Mouse (Mus musculus): ENCODE measurements at regions not wholly inside any gene's neighbourhood (a gene's known extent, or its start where the extent isn't known, plus 50 kb on each side); places are given as distances from the start of the nearest gene placed in this dataset.
"Not testable (repeated sequence)": the region's sequence is repeated elsewhere in the genome, so short reads cannot be mapped to it uniquely, and the experiment has no call there.

DNA sequence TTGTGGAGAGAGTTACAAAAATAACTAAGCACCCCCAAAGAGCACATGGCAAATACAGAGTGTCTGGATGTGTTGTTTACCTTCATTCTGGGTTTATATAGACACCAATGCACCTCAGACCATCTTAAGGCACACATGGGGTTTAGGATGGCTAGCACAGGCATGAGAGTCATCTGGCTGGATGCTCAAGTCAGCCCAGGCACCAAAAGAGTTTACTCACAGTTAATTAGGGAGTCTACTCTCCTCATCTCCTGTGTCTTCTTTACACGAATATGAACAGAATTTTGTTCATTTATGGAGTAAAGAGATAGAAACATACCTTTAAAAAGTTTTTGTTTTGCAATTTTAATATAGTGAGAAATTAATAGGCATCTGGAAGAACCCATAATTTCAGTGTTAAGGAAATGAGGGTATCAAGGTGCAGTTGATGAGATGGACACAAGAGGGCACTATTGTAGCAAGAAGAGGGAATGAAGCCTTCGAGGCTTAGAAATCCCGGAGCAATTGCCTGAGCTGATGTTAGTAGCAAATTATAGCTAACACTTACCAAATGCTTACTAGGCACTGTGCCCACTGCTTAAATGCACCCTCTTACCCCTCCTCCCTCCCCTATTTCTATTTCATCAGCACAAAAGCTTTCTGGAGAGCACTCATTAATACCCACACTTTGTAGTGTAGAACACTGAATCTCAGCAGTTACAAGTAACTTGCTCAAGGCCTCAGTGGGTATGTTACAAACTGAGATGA lies 174.6 kb downstream of the Eepd1 start:
- DNase-seq (ENCODE audit: low read depth) = no peak

DNA sequence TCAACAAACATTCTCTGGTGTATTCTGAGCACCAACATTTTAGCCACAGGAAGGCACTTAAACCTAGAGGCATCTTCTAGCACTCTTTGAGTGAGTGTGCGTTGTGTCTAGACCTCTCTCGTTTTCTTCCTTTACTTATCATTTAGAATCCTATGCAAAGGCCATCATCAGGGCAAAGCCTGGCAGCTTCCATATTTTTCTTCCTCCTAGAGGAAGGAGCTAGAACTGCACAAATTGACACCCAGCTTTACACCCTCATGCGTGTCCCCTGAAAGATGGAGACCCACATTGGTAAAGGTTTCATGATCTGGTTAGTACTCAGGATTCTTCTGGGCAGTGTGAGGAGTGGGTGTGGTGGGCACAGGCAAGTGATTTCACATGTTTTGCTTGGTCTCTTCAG lies 175.2 kb downstream of the Eepd1 start:
- DNase-seq (ENCODE audit: low read depth) = no peak

DNA sequence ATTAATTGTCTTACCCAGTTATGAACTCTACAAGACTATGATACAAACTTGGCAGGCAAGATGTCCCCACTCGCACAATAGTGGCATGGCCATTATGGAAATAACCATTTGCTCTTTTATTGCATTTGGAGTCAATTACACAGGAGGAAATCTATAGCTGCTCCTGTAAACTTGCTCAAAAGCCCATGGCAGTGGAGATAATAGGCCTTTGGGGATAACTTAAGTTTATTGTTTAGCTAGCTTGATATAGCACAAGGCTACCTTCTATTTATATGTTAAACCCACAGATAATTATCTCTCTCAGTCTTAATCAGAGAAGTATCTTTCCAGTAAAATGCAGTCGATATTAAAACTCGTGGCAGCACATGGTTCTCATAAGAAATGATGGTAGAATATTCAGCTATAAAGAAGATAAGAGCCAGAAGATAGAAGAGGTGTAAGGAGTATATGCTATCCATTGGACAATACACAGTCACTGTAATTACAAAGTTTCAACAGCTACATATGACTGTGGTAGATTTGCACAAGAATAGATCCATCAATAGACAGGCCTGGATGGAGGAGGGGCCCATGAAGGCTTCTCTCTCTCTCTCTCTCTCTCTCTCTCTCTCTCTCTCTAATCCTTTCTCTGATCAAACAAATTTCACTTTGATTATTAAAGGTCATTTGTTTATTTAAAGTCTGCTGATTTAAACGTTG lies 202.4 kb downstream of the Eepd1 start:
- no peak for DNase-seq (ENCODE audit: low read depth)

DNA sequence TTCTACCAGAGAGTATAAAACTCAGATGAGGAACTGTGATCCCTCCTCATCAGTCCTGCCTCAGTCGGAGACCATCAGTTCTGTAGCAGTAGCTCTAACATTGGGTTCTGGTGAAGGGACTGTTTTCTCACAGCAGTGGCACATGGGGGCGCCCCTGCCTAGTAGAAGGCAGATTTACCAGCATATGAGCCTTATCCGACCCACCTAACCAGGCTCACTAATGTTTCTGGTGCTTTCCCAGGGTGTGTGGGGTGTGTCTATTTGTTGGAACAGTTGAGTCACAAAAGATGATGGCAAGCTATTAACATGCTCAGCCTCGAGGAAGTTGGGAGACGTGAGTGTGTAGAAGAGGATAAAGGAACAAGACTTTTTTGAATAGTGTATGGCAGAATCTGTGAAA lies 212.3 kb downstream of the Eepd1 start:
- DNase-seq (ENCODE audit: low read depth) = no peak

DNA sequence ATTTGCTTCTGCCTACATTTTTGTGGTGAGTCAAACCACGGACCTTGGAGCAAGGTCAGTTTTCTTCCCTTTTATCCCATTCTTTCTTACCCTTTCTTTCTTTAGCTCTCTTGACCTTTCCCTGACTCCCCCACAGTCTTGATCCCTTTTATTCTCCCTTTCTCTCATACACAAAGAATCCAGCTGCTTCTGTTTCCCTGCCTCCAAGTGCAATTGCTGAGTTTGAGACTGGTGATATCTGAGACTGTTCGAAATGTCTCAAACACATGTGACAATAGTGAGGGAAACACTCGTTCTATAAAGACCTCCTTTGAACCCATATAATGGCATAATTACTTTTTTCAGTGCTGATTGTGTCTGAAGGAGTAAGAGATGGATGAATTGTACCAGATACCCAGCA lies 213.7 kb downstream of the Eepd1 start:
- DNase-seq (ENCODE audit: low read depth) = no peak

DNA sequence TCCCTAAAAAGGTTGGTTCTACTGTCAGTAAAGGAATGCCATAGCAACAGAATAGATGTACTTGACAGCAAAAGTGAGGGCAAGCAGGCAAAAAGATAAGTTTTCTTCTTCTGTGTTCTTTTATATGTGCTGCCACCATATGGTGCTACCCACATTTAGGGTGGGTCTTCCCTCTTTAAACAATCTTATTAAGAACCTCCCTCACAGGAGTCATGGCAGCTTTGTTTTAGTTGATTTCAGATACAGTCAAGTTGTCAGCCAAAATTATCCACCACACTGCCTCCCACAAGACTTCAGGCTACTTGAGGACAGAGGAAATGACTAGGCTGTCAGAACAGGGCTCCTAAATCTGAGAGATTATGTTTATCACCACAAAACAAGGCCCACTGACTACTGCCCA lies 232.3 kb downstream of the Eepd1 start:
- no peak for DNase-seq (ENCODE audit: low read depth)

DNA sequence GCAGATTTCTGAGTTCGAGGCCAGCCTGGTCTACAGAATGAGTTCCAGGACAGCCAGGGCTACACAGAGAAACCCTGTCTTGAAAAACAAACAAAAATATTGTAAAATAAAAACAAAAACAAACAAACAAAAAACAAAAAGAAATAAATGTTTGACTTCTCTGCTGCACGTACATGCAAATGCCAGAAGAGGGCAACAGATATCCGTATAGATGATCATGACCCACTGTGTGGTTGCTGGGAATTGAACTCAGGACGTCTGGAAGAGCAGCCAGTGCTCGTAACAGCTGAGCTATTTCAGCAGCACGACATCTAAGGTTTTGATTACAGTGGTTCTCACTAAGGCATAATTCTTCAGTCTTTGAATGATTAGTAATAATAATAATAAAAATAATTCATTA lies 262.8 kb downstream of the Eepd1 start:
- no peak for DNase-seq (ENCODE audit: low read depth)

DNA sequence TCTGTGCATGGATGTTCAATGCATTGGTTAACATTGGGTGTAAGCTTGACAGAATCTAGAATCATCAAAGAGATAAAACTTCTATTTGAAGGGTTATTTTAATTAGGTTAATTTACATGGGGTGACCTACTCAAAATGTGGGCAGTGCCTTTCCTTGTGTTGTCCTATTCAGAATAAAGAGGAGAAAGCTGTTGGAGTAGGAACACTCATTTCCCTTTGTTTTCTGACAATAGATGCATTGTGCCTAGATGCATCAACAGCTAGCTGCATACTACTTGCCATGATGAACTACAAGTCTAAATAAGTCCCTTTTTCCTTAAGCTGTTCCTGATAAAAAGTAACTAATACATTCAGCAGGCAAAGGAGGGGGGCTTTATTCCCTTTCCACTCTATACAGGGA lies 269.8 kb downstream of the Eepd1 start:
- DNase-seq (ENCODE audit: low read depth) = no peak

DNA sequence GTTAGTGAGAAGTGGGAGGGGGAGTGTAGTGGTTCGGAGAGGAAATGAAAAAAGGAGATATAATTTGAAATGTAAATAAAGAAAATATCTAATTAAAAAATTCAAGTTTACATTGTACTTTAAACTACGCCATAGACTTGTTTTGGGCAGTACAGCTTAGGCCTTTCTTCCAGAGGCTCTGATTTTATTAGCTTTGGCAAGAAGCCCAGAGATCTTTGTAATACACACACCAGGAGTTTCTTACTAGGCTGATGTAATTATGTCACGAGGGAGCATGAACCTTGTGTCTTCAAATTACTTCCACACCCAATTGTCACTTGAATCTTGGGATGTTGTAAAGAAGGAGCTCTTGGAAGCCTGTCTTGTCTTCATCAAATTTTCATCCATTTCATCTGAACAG lies 292.6 kb downstream of the Eepd1 start:
- DNase-seq (ENCODE audit: low read depth) = peak; percentile 28

DNA sequence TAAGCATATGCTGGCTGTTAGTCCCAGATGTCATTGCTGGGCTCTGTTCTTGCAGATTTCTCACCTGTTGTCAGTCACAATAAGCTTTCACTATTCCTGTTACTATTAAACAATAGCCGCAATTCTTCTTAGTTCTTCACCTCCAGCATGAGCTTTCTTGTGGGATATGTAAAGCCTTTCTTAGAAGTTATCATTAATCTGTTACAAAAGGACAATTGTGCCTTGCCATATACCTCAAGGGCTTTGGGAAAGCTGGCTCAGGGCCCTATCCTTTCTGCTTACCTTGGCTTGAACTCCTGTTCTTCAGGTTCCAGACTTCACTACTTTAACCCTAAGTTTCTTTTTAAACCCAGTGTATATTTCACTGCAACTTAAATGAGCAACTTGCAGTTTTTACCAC lies 301.3 kb downstream of the Eepd1 start:
- peak; percentile 72 for DNase-seq (ENCODE audit: low read depth)

DNA sequence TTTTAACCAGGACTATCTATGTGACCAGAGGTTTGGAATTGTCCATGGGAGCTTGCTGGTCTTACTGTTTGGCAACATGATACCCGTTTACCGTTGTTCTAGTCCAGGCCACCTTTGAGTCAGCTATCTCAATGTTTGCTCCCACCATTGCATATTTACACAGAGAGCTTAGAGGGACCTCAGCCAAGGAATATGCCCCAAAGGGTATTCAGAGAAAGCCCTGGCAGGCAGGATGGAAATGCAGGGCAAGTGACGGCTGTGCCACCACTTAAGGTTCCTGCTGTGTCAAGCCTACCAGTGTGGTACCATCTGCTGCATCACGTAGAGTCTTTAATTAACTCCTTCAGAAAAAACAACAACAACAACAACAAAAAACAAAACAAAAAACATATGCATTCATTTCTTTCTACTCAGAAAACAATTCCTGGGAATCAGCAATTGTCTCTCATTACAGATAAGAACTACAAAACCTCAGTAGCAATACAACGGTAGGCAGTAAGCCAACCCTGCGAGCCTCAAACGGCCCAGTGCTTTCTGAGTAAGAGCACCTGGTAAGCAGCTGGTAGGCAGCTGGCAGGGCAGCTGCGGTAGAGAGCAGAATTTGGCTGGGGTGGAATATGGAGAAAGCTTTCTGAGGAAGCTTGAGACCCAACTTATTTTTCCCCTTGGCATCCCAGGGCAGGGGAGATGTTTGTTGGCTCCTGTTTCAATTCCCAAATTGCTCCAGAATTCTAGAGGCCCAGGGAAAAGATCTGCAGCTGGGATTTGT lies 314.0 kb downstream of the Eepd1 start:
- DNase-seq (ENCODE audit: low read depth) = no peak

DNA sequence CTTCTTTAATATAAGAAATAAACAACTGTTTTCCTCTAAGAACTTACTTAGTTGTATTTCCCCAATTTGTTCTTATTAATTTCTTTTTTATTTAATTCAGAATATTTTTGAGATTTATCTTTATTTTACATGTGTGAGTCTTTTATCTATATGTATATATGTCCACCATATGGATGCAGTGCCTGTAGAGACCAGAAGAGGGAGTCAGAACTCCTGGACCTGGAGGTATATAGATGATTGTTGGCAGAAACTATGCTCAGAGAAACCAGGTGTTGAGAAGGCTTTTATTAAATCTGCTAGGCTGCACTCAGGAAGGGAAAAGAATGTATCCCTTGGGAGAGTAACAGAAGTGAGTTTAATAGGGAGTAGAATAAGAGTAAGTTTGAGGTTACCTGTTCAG lies 328.2 kb downstream of the Eepd1 start:
- no peak for DNase-seq (ENCODE audit: low read depth)

DNA sequence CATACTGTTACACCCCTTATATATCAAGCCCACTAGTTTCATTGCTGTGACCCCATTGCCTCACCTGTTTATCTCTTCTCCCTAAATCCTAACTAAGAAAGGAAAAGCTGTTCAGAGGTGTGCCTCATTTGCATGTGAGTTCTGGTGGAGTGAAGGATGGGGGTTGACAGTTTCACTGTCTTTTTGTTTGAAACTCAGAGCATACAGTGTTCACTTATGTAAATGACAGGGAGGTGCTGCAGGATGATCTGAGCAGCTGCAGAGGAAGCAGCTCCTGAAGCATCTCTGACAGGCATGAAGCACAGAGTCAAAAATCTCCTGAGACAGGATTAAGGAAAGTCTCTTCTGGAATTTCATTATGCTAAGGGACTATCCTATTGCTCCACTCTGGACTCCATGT lies 351.9 kb downstream of the Eepd1 start:
- no peak for DNase-seq (ENCODE audit: low read depth)

DNA sequence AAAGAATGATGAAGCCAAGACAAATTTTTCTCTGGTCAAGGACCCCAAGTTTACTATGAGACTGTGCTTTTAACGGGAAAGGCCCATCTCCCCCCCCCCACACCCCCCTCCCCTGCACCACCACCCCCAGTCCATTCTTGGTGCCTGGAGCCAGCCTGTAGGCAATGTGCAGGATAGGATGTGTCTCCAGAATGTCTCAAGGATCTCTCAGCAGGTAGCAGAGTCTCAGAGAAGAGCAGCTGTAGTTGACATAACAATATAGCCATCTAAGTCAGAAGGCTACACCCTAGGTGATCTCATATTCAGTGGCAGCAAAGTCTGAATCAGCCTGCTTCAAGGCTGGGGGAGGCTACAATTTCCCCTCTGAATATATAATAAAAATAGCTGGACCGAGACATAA lies 368.6 kb downstream of the Eepd1 start:
- DNase-seq (ENCODE audit: low read depth) = not testable (repeated sequence)

DNA sequence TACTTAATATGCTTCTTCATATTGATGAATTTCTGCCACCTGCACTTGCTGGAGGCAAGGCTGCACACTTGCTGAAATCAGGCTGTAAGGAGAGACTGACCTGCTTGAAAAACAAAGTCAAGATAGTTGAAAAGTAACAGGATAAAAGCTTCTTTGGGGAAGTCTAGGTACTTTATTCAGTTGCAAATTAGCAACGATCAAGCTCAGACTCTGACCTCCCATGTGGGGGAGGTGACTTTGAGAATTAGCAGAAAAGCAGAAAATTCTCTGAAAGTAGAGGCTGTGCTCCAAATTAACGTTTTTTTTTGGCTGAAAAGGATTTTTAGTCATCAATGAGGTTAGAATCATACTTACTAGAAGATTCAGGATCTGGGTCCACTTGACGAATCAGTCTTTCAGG lies 369.3 kb downstream of the Eepd1 start:
- not testable (repeated sequence) for DNase-seq (ENCODE audit: low read depth)

DNA sequence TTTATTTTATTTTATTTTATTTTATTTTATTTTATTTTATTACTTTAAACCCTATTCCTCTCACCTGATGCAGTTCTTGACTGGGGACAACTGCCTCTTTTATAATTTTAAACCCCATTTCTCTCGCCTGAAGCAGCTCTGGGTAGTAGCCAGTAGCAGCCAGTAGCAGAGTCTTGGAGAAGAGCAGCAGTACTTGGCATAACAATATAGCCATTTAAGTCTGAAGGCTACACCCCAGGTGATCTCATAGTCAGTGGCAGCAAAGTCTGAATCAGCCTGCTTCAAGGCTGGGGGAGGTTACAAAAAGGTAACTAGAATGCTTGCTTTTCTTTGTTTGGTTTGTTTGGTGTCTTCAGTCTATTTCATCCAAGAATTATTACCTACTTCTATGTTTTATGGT lies 373.2 kb downstream of the Eepd1 start:
- DNase-seq (ENCODE audit: low read depth) = no peak

DNA sequence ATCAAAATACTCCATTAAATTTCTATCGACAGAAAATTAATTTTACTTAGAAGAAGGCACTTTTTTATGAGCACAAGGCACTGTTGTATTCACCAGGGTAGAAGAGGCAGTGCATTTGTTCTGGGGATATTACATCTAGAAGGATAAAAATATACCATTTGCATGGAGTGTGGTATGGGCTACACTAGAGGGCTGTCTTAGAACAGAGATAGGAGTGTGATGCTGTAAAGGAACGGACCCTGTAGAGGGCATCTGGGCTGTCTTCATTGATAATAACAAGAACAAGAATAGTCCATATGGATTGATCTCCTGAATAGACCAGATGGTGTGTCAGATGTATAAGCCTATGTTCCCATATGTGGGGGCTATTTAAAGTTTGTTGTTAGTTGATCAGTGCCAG lies 388.9 kb downstream of the Eepd1 start:
- no peak for DNase-seq (ENCODE audit: low read depth)

DNA sequence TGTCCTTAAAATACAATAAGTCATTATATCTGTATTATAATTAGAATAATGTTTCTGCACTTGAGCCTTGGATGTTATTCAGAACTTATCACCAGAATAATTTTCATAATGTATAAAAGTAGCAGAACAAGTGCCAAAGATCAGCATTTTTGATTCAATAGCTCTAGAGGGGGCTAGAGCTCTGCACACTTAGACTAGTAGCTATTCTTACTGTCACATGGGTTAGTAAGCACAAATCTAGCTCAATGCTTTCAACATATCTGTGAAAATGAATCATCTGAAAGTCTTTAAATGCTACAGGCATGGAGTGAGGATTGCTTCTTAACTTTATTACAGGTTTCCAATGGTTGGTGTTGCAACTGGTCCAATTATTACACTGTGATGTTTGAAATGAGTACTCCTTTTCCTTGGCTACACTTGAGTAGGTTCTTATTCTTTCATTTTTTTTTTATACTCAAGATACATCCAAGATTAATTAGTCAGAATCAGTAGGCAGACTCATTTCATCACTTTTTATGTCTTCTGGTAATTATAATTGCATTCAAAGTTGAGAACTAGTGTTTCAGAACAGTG lies 415.1 kb downstream of the Eepd1 start:
- DNase-seq (ENCODE audit: low read depth) = peak; percentile 78
